Mouse (Mus musculus) lung, postnatal 0 days (tissue): ENCODE results near the gene Rngtt. TPM values are rescaled to one million over a fixed set of nuclear protein-coding genes. Genes with fewer than 3 reads are reported as not detected.
"Not testable (repeated sequence)": the region's sequence is repeated elsewhere in the genome, so short reads cannot be mapped to it uniquely, and the experiment has no call there.

ENCODE experiments used
- ATAC-seq: fragments of 200-750 bp; cut with Nextera tagmentation; 2 replicates; pipeline ENCODE4 v1.8.0; 2017; ENCODE audit warnings: moderate library complexity
- DNase-seq: peaks from one replicate; pipeline ENCODE4 v3.0.0-alpha.2; 2016; ENCODE audit warnings: low spot score
- H3K27ac ChIP-seq: fragments of 300-500 bp; sonication (generic); 2 replicates; pipeline ENCODE4 v1.5.1; 2014; ENCODE audit warnings: antibody characterized with exemption, mild to moderate bottlenecking, low read length, mixed read lengths
- H3K27me3 ChIP-seq: fragments of 300-500 bp; sonication (generic); replicated peaks from 2 replicates; pipeline ENCODE4 v1.6.1; 2014; ENCODE audit warnings: low read length, mixed read lengths; ENCODE audit not compliant: insufficient read depth
- H3K36me3 ChIP-seq: fragments of 300-500 bp; sonication (generic); 2 replicates; pipeline ENCODE4 v1.6.1; 2014; ENCODE audit warnings: low read length, mixed read lengths; ENCODE audit not compliant: insufficient read depth
- H3K4me1 ChIP-seq: fragments of 300-500 bp; sonication (generic); 2 replicates; pipeline ENCODE4 v1.6.1; 2014; ENCODE audit warnings: antibody characterized with exemption, low read depth, low read length, mixed read lengths; ENCODE audit not compliant: insufficient read depth
- H3K4me2 ChIP-seq: fragments of 300-500 bp; sonication (generic); replicated peaks from 2 replicates; pipeline ENCODE4 v1.6.1; 2014; ENCODE audit warnings: low read depth, mild to moderate bottlenecking, low read length, moderate library complexity, mixed read lengths
- H3K4me3 ChIP-seq: fragments of 300-500 bp; sonication (generic); 2 replicates; pipeline ENCODE4 v1.5.1; 2014; ENCODE audit warnings: low read depth, low read length
- H3K9ac ChIP-seq: fragments of 300-500 bp; sonication (generic); replicated peaks from 2 replicates; pipeline ENCODE4 v1.6.1; 2014; ENCODE audit warnings: low read depth, mild to moderate bottlenecking
- H3K9me3 ChIP-seq: fragments of 300-500 bp; sonication (generic); 2 replicates; pipeline ENCODE4 v1.6.1; 2016; ENCODE audit warnings: low read length, mixed read lengths
- CTCF ChIP-seq: IDR thresholded peaks from 2 replicates; pipeline ENCODE4 v1.5.1; 2016; ENCODE audit warnings: antibody characterized with exemption, mild to moderate bottlenecking
- EP300 ChIP-seq: IDR thresholded peaks from 2 replicates; pipeline ENCODE4 v1.6.1; 2016; ENCODE audit warnings: antibody characterized with exemption, mild to moderate bottlenecking, control low read depth
- WGBS: fragments of 180-500 bp; shearing (Covaris S2); extraction: QIAGEN DNeasy Blood & Tissue Kit; methylation state at CpG from one replicate; pipeline ENCODE4 v1.1.7; 2014; 5-methylcytosine and 5-hydroxymethylcytosine counted together
- polyA plus RNA-seq: library from polyadenylated mRNA; unstranded; fragments of >200 nt; fragmentation: Nextera tagmentation; extraction: Ambion mirVana; gene quantifications from 2 replicates; pipeline ENCODE4 v1.2.1, GENCODE M21; 2015

Rngtt gene
- polyA plus RNA-seq, 1 experiment from 2014 or later, result 9.4 TPM

DNA sequence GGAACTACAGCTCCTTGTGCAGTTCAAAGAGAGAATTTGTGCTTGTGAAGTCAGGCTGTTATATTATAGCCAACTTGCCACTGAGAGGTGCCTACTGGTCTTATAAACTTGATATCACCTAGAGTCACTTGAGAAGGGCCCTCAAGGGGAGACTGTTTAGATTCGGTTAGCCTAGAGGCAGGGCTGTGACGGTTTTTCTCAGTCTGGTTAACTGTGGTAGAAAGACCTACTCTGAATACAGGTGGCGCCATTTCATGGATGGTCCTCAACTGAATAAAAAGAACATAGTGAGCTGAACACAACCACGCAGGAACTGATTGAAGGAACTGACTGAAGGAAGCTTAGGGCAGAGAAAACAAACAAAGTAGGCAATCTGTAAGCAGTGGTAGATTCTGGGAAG lies 3.0 kb upstream of the Rngtt start:
- Histone ChIP-seq H3K4me3 (no peak overlapping the region), H3K4me1 (no peaks in the 10 kb centered on the region), H3K27ac (no peak overlapping the region), H3K9me3 (no peaks in the 10 kb centered on the region), H3K36me3 (no peaks in the 10 kb centered on the region), H3K27me3 (no peaks in the 10 kb centered on the region), H3K9ac (no peak overlapping the region), H3K4me2 (no peak overlapping the region)
- TF ChIP-seq CTCF, result no peak
- TF ChIP-seq EP300, result no peak
- DNase-seq (no peak), ATAC-seq (no peak)
- WGBS, result 51% methylated on average over 4 of the region's 4 CpGs

DNA sequence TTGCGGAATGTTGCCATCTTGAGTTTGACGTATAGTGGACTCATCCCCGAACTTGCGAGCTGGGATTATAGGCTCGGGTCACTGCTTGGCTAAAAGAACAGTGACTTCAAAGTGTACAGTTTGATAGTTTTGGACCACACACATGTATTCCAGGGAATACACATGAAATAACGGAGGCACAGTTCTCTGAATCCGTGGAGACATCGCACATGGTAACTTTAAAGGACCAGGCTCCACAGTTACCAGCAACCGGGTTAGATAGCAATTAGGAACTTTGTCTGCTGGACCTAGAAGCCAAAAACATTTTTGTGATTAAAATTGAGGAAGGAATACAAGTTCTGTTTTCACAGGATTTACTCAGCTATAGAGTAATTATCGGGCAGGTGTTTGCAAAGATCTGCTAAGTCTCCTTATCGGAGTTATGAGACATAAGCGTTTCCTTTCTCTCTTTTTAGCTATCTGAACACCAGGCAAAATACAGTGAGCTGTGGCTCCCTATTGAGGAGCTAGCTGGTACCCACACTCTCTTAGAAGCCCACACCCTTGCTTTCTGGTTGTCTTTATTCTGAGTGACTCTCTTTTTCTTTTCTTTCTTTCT lies 828 bp downstream of the Rngtt start:
- whole genome bisulfite sequencing, result 13% methylated on average over 12 of the region's 12 CpGs

DNA sequence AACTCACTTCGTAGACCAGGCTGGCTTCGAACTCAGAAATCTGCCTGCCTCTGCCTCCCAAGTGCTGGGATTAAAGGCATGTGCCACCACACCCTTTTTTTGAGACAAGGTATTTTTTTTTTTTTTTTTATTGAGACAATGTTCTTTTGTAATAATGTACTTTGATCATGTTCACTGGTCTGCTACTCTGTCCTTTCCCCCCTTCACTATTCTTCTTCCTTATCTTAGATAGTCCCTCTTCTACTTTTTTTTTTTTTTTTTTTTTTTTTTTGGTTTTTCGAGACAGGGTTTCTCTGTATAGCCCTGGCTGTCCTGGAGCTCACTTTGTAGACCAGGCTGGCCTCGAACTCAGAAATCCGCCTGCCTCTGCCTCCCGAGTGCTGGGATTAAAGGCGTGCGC lies 4.0 kb downstream of the Rngtt start:
- H3K4me1 ChIP-seq, H3K4me2 ChIP-seq, H3K27ac ChIP-seq, H3K9me3 ChIP-seq, DNase-seq, H3K9ac ChIP-seq, H3K27me3 ChIP-seq, H3K36me3 ChIP-seq, ATAC-seq, H3K4me3 ChIP-seq: not testable (repeated sequence)
- WGBS, result 99% methylated on average over 6 of the region's 8 CpGs

More for the DNA sequence above, 828 bp downstream of the Rngtt start:
- Histone ChIP-seq H3K27me3 (no peaks in the 10 kb centered on the region), H3K9me3 (no peaks in the 10 kb centered on the region), H3K4me1 (no peaks in the 10 kb centered on the region), H3K36me3 (no peaks in the 10 kb centered on the region), H3K4me3 (peak overlapping the region; percentile 91), H3K9ac (peak overlapping the region; percentile 73), H3K4me2 (peak overlapping the region; percentile 64), H3K27ac (peak overlapping the region; percentile 60)
- ATAC-seq (no peak), DNase-seq (no peak)
- TF ChIP-seq EP300 (no peak), CTCF (no peak)

DNA sequence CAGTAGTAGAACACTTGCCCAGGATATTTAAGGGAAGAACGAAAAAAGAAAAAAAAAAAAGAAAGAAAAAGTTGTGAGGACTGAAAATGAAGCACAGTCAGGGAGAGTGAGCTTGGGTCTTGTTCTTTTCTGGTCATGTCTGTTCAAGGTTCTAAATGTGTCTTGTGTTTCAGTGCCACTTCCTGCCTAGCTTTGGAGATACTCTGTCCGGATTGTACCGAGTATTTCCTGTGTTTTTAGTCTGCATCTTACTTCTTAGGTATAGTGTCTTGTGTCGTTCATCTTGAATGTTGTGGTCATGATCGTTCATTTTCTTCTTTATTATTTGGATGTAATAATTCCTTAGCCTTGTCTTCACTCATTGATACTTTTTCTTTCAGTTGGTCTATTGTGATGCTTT lies 5.7 kb downstream of the Rngtt start:
- Histone ChIP-seq H3K27ac (no peak overlapping the region), H3K36me3 (no peaks in the 10 kb centered on the region), H3K4me3 (no peak overlapping the region), H3K9ac (no peak overlapping the region), H3K9me3 (no peaks in the 10 kb centered on the region), H3K4me2 (no peak overlapping the region), H3K4me1 (no peaks in the 10 kb centered on the region), H3K27me3 (no peaks in the 10 kb centered on the region)
- DNase-seq, result no peak
- no peak for TF ChIP-seq EP300
- TF ChIP-seq CTCF, result no peak
- no peak for ATAC-seq
- 75% methylated on average over 5 of the region's 5 CpGs for WGBS

DNA sequence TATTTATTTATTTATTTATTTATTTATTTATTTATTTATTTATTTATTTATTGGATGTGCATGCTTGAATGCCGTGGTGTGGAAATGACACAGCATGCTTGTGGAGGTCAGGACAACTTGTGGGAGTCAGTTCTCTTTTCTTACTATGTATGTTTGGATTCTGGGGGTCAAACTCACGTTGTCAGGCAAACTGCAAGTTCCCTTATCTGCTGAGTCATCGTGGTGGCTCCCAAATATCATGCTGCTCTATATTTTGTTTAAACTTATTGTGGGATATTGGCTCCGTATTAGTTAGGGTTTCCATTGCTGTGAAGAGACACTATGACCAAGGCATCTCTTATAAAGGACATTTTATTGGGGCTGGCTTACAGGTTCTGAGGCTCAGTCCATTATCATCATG lies 21.0 kb downstream of the Rngtt start:
- no peak for ATAC-seq
- H3K27me3 ChIP-seq, result no peaks in the 10 kb centered on the region
- no peak overlapping the region for H3K4me2 ChIP-seq
- H3K36me3 ChIP-seq, result no peaks in the 10 kb centered on the region; the same call in 1 of the 2 replicates
- no peak overlapping the region for H3K4me3 ChIP-seq
- WGBS, result 90% methylated on average over 4 of the region's 4 CpGs
- H3K9me3 ChIP-seq, result no peaks in the 10 kb centered on the region
- H3K4me1 ChIP-seq, result no peaks in the 10 kb centered on the region
- DNase-seq, result no peak
- H3K9ac ChIP-seq, result no peak overlapping the region
- H3K27ac ChIP-seq, result no peak overlapping the region
- TF ChIP-seq CTCF (no peak), EP300 (no peak)

DNA sequence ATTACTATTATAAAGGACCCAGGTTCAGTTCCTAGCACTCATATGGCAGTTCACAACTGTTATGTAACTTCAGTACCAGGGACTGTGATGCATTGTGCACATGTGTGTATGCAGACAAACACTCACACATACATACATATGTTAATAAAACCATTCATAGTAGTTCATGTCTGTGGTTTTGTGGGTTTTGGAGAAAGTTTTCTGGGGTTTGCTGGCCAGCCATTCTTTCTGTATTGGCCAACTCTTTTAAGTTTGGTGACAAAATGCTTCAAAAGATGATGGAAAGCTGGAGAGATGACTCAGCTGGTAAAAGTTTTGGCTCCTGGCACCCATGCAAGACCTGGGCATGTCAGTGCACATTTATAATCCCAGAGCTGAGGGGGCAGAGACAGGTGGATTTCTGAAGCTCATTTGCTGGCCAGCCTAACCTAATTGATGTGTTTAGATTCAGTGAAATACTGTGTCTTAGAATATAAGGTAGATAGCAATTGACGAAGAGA lies 22.9 kb downstream of the Rngtt start:
- WGBS, result 91% methylated on average over 1 of the region's 1 CpGs
- H3K27me3 ChIP-seq, result no peaks in the 10 kb centered on the region
- DNase-seq (no peak), ATAC-seq (no peak)
- H3K4me1 ChIP-seq, result no peaks in the 10 kb centered on the region
- H3K36me3 ChIP-seq, result no peaks in the 10 kb centered on the region
- H3K4me2 ChIP-seq, result no peak overlapping the region
- TF ChIP-seq CTCF, result no peak
- TF ChIP-seq EP300, result no peak
- no peak overlapping the region for H3K4me3 ChIP-seq
- no peaks in the 10 kb centered on the region for H3K9me3 ChIP-seq
- H3K9ac ChIP-seq, result no peak overlapping the region
- H3K27ac ChIP-seq, result no peak overlapping the region

DNA sequence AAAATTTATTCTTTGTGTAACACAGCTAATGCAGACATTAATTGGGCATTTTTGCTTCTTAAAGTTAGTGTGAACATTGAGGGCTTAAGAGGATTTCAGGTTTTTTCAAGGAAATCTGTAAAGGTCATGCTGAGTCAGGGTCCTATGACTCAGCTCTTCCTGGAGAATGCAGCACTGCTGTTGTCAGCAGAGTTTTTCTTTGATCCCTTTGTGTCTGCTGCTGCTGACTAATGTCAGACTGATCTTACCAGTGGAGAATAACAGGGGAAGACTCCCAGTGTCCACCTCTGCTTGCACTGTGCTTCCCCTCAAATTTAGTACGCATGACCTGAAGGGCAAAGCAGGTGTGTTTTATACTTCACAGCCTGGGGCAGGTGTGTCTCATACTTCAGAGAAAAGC lies 27.9 kb downstream of the Rngtt start:
- H3K36me3 ChIP-seq, result no peaks in the 10 kb centered on the region
- no peak overlapping the region for H3K4me2 ChIP-seq
- no peaks in the 10 kb centered on the region for H3K9me3 ChIP-seq
- no peaks in the 10 kb centered on the region for H3K27me3 ChIP-seq
- no peak overlapping the region for H3K27ac ChIP-seq
- no peak for DNase-seq
- H3K4me3 ChIP-seq, result no peak overlapping the region
- no peaks in the 10 kb centered on the region for H3K4me1 ChIP-seq
- WGBS, result 71% methylated on average over 1 of the region's 1 CpGs
- ATAC-seq, result no peak
- no peak for TF ChIP-seq CTCF
- TF ChIP-seq EP300, result no peak
- H3K9ac ChIP-seq, result no peak overlapping the region
